Mouse (Mus musculus): Measurements from ENCODE around the gene Prkg1.

Prkg1 gene

GRCm38 (mm10) chr19:31764801-31765340 lies at the start of gene Prkg1:
Prkg1 (minus strand) TSS chr19:31765033.
- DNase-seq: peak; percentile 95

- DNase-seq: no peak
These were observed 48.3 kb upstream of the Prkg1 start for GRCm38 (mm10) chr19:31813087-31813486.

DNA sequence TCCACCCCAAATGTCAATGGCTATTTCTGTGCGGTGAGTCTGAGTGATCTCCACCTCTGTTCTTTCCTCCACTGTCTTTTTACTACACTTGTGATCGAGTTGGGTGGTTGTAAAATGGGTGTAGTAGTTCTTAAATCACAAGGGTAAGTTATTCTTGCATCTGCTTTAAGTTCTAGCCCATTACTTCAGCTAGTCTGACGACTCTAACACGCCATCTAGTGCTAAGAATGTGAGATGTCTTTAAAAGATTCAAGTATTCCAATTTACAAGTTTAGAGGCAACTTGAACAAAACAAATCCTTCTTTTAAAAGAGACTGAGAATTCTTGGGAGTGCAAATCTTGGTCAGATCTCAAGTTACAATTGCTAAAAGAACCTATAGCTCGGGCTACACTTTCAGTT lies 46.5 kb upstream of the Prkg1 start:
- no peak for DNase-seq

DNA sequence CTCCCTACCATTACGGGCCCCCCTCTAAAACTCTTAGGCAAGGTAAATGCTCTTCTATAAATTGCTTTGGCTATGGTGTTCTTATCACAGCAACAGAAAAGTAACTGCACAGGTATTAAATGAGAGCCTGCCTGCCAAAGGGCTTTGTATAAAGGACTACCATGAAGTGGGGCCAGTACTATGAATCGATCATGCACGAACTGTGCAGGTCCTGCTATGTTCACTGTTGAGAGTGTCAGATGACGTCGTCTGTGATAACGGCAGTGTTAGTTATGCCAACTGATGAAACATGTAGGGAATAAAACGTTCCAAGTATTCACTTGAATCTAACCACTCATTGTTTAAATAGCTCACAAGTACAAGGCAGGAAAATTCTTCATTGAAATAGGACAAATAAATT lies 40.6 kb upstream of the Prkg1 start:
- DNase-seq: no peak

GRCm38 (mm10) chr19:31795485-31796046 lies 30.7 kb upstream of the Prkg1 start:
- no peak for DNase-seq

DNA sequence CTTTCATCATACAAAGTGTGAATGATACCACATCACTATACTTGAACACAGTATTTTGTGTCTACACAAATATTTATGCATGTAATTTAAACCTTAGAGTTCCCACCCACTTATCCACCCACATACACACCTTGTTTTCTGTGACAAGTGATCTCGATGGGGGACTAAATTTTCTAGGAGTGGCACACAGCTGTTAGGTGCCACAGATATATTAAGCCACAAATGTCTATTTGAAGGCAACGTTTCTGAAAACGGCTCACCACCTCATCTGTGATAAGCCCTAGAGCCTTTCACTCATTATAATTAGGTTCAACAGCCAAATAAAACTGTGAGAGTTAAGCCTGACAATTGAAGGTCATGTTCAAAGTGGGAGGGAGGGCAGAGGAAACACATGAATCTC lies 26.9 kb upstream of the Prkg1 start:
- DNase-seq: no peak

DNA sequence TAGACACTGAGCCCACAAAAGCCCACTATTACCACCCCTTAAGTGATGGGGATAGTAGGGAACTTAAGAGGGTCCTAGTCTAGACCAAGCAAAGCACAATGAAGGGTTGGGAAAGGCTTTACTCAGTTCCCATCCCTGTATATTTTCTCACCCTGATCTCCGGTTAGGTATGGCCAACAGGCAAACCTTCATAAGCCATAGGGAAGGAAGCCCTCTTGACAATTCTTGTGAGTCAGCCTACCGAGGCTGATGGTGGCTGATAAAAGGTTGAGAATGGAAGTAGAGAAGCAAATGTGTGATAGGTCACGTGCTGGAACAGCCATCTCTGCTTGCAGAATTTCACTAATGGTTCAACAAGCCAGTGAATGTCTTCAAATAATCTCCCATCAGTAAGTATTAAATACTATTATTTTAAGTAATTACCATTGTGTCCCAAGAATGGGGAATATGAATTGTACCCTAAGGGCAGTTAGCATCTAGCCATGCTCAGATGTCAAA lies 16.7 kb upstream of the Prkg1 start:
- DNase-seq: peak; percentile 21

DNA sequence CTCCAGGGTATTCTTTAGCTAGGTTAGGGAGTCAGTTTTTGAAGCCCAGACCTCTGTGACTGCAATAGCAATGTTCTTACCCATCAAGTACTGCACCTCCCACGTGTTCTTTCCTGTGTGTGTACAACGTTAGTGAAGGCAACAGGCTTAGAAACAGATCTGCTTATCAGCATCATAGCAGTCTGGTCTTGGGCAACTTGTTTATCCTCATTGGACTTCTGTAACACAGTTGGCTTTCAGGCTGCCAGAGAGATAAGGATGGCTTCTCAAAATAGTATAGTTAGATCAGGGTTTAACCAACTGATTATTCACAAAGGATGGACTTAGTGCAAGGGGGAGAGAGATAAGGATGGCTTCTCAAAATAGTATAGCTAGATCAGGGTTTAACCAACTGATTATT lies 16.2 kb upstream of the Prkg1 start:
- DNase-seq: peak; percentile 48

DNA sequence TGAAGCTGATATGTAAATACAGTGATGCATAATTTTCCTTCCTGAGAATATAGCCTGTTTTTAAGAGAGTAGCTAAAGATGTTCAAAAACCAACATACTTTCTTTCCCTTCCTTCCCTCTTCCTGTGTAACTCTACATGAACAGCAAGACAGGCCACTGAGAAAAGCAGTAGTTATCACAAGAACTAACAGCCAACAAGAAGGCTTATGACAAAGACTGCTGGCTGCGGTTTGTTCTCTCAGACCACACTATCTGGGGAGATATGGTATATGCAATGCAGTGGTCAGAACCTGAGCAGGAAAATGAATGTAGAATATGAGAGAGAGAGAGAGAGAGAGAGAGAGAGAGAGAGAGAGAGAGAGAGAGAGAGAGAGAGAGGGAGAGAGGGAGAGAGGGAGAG lies 15.4 kb upstream of the Prkg1 start:
- no peak for DNase-seq

DNA sequence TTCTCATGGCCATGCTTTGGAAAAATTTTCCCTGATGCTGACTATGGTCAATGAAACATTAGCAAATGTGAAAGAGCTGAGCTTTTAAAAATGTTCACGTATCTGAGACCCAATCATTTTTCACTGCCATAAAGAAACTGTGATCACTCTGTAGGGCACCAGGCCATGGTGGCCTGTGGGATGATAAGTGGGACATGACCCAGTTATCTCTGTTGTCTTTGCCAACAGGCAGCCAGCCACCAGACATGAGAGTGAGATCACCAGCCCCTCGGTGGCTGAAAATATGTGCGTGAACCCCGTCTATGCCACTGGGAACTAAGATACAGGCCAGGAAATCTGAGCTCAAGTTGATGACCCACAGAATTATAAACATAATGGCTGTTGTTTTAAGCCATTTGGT lies 14.2 kb upstream of the Prkg1 start:
- peak; percentile 90 for DNase-seq

- DNase-seq: peak; percentile 49
These were observed 2.2 kb upstream of the Prkg1 start for GRCm38 (mm10) chr19:31767004-31767403.

DNA sequence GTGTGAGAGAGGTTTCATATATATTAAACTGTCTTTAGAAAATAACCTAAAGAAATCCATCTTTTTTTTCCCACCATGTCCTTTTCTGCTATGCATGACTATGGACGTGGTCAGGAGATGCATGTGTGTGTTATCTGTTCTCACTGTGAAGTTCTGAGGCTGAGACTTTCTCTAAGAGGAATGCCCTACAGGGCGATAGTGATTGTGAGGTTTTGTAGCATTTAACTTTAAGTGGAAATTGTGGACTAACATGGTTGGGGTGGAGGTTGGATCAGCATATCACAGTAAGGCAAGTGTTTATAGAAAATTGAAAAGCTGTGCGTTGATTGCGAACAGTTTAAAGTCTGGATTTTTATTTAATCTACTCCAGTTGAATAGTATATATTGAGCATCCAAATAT lies 618 bp upstream of the Prkg1 start:
- no peak for DNase-seq

- DNase-seq: peak; percentile 98
These were observed 657 bp downstream of the Prkg1 start for GRCm38 (mm10) chr19:31763951-31764800.

DNA sequence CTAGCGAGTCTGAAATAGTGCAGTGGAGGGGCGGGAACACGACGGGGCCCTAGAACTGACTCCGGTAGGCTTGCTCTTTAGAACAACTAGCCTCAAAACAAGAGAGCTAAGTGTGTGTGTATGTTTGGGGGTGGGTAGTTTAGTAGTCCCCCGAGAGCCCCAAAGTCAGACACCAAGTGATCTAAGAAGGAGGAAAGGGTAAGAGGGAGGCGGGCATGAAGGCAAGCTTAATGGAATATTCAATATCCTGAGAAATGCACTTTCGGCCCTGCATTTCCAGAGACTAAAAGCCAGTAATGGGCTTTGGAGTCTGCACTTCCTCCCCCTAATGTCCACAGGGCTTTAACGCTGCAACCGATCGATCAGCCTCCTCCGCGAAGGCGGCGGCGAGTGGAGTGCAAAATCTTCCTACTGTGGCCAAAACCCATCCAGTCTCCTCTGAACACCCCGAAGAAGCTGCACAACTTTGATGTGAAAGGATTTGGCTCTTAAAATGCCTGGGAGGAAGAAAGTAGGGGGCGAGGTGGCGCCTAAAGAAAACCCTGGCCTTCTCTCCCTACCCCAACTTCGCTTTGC lies 1.5 kb downstream of the Prkg1 start:
- DNase-seq: peak; percentile 91

- DNase-seq: peak; percentile 97
These were observed 2.2 kb downstream of the Prkg1 start for GRCm38 (mm10) chr19:31762411-31763245.

- no peak for DNase-seq
These were observed 5.0 kb downstream of the Prkg1 start for GRCm38 (mm10) chr19:31759855-31760254.

DNA sequence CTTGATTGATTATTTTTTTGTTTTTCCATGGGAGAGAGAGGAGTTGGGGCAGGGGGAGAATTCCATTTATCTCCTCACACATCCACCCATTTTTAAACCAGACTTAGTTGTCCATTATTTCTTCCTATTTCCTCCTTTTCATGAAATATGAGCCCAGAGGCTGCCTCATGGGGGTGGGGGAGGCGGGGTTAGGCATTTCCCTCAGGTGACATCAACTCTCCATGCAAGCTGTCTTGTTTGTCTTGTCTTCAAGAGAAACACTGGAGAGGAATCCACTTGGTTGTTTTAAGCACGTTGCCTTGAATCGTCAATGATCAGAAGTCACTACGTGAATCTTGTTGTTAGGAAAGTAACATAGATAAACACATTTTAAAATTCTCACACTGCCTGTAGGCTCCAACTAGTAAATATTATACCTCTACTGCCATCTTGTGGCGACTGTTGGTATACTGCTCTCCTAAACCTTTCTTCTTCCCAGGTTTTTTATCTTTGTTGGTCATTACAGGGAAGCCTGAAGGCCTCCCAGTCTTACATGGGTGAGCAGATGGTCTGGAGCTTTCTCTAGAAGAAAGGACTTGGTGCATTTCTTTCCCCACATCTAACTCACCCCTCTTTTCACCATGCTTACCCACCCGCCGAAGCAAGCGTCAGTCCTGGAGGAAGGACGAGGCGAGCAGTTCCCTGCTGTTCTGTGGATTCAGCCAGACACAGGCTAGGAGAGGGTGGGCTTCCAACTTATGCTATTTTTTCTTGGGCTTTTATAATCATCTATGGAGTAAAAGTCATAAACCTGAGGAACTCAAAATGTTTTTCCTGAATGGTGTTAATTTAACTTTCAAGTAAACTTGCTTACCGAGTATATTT lies 8.7 kb downstream of the Prkg1 start:
- peak; percentile 89 for DNase-seq

DNA sequence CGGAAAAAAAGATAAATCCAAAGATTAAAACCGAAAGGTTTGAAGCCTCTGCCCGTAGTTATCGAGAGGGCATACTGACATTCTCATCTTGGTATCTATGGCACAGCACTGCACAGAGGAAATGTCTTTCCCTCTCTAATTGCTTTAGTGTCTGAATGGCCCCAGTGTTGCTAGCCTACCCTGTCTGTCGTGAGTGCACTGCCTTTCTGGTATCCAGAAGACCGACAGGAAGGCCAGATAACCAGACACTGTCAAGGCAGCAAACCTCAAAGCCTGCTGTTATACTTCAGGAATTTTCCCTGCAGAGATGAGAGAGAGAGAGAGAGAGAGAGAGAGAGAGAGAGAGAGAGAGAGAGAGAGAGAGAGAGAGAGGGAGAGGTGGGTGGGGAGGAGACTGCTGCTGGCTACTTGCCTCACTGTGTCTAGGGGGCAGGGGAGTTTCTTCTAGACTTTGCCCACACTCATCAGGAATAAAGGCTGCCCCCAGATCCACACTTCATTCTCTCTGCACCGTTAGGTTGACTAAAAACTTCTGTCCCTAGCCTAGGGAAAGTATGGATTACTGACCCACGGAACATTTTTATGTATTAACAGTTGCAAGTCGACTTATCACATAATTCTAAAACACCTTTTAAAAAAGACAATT lies 10.1 kb downstream of the Prkg1 start:
- DNase-seq: peak; percentile 74

GRCm38 (mm10) chr19:31750976-31751676 lies 13.7 kb downstream of the Prkg1 start:
- peak; percentile 83 for DNase-seq

DNA sequence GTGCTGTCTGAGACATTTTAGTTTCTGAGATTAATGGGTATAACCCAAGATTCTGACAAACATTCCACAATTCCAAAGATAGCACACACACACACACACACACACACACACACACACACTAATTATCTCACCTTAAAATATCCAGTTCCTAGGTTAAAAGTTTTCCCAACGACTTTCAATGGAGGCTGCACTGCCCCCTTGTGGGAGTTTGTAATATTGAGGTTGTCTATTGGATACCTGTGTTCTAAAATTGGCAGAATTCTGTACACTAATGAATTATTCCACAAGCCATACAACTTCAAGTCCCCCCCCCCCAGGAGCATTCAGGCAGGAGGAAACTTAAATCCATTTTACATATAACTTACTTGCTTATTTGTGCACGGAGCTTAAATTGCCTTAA lies 18.2 kb downstream of the Prkg1 start:
- DNase-seq: peak; percentile 71
